Mouse (Mus musculus) urinary bladder, postnatal 25 days (tissue): ENCODE measurements around the gene Rab19.
"Not testable (repeated sequence)": the region's sequence is repeated elsewhere in the genome, so short reads cannot be mapped to it uniquely, and the experiment has no call there.

Experiments used
- DNase-seq: peaks from one replicate; pipeline ENCODE4 v3.0.0; 2022; ENCODE audit warnings: low spot score

Gene Rab19

DNA sequence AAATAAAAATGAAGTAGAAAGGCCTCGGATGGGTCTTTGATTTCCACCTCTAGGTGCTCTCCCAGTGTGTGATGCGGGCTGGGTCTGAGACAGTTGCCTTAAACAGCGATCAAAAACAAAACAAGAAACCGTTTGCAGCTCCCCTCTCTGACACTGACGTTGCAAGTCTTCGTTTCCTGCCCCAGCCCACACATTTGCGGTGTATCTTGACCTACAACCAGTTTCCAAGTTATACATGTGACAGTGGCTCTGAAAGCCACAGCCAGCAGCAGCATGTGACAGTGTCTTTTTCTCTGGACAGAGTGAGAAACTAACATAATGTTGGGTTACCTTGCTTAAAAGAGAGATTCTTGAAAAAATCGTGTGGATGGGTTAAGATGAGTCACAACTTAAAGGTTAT is 1.2 kb upstream of the Rab19 start:
- DNase-seq: no peak

DNA sequence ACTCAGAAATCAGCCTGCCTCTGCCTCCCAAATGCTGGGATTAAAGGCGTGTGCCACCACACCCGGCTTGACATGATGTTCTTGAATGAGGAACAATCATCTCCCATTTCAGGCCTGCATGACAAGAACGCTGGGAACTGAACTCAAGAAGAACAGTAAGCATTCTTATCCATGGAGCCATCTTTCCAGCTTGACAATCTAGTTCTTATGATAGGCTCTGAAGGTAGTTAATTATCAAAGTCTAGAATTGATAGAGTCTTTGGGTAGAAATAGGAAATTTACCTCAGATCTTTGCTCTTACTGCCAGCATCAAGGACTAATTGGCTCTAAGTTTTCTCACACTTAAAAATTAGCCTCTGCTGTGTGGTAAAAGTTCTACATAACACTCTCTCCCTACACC is 699 bp upstream of the Rab19 start:
- DNase-seq: no peak

DNA sequence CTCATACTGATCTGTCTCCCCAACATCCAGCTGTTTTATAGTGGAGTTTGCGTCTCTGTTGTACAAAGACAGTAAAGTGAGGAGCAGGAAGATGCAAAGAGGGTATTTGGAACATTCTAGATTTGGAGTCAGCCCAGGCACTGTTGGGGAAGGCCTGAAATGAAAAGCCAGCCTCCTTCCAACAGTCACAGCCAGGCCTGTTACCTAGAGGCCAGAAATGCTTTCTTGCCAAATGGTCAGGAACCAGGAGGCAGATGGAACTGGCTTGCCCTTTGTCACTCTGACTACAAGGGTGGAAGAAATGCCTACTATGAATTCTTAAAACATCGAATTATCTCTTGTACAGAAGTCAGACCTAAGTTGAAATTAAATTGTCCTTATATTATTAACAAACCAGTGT is 9.0 kb downstream of the Rab19 start:
- DNase-seq: no peak

DNA sequence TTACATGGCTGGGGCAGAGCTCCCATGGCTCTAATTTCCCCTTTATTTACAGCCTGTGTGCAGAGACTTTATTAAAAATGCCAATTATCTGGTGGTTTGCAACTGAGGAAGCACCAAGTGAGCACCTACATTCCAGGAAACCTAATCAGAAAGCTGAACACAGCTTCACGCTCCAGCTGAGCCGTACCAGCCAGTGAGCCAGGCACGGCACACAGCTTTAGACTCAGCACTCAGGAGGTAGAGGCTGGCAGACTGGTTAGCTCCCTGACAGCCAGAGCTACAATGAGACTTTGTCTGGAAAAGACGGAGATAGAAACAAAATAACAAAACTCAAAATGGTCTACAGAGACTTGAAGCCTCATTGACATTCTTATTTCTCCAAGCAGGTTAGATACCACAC is 14.5 kb downstream of the Rab19 start:
- DNase-seq: no peak

DNA sequence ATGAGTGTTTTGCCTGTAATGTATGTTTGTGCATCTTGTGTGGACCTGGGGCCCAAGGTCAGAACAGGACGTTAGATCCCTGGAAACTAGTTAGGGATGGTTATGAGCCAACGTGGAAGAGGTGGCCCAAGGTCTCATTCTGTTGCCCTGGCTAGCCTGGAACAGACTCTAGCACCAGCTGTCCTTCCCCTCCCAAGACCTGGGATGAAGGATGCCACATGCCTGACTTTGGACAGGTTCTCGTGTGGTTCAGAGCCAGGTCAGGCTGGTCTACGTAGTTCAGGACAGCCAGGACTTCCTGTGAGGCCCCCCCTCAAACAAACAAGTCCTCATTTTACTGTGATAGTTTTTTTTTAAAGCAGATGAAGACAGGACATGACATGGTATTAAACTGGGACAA is 14.9 kb downstream of the Rab19 start:
- no peak for DNase-seq

DNA sequence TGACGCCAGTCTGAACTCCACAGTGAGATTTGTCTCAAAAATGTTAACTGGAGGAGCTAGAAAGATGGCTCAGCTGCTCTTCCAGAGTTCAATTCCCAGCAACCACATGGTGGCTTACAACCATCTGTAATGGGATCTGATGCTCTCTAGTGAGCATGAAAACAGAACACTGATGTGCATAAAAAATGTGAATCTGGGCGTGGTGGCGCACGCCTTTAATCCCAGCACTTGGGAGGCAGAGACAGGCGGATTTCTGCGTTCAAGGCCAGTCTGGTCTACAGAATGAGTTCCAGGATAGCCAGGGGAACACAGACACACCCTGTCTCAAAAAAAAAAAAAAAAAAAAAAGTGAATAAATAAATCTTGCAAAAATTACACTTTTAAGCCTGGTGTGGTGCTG is 16.1 kb downstream of the Rab19 start:
- no peak for DNase-seq

DNA sequence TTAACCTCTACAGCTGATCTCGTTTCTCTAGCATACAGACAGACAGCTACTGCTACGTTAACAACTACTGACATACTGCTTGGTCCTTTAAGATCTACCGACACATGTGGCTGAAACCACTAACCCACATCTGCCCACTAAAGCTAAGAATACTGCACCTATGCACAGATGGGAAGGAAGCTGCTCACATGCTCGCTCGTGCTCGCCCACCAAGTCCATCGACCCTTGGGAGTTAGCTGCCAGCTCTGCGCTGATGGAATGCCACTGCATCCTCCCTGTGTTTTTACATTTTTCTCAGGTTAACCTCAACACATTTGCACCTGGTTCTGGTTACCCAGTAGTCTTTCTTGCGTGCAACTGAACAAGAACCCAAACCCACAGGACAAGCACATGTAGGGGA is 17.4 kb downstream of the Rab19 start:
- DNase-seq: no peak

DNA sequence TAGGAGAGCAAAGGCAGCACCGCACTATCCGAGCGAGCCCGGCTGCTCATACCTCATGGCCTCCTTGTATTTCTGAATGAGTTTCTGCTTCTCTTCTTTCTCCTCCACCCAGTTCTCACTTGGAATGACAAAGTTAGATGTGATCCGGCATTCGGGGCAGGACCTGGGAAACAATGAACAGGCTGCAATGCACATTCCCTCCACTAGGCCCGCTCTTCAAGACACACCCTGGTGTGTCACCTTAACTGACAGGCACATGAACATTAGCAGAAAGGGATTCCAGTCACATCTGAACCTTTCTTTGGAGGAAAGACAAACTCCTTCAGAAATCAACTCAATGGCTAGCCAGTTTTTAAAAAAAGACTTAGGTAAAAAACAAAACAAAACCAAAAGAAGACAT is 19.4 kb downstream of the Rab19 start:
- peak; percentile 32 for DNase-seq

DNA sequence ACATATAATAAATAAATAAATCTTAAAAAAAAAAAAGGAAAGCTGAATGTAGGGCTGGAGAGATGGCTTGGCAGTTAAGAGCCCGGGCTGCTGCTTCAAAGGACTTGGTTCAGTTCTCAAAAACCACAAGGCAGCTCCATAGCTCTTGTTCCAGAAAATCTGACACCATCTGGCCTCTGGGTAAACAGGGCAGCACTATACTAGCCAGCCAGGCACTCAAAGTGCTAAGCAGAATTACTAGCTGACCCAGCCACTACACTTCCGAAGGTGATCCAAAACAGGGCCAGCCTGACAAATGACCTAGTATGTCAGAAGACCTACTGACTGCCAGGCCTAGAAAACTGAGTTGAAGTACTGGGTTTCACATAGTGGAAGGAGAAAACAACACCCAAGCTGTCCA is 22.2 kb downstream of the Rab19 start:
- no peak for DNase-seq

DNA sequence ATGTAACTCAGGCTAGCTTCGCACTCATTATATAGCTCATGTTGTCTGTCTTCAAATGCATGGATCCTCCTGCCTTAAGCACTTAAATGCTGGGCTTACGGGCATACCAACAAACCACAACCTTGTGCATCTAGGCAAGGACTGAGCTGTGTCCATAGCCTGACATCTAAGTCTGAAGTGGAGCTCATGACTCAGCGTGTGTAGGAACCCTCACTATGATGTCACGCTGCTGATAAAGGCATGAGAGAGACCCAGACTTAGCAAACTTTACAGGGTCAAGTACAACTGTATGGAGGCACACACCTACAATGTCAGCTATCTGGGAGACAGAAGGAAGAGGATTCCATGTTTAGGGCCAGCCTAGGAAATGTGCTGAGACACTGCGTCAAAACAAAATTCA is 25.5 kb downstream of the Rab19 start:
- DNase-seq: no peak

DNA sequence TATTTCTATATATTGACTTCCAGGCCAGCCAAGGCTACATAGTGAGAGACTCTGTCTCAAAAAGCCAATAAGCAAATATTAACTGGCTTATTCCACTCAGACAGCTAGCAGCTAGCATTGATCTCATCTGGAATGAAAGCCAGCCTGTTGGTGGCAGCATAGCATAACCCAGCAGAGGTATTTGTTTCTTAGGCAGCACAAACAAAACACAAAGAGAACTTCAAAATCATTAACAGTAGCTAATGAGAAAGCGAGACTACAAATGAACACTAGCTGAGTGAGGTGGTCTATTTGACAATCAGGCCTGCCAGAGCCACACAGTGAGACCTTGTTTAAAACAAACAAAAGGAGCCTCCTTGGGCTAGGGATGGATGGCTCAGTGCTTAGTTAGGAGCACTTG is 33.1 kb downstream of the Rab19 start:
- DNase-seq: no peak

DNA sequence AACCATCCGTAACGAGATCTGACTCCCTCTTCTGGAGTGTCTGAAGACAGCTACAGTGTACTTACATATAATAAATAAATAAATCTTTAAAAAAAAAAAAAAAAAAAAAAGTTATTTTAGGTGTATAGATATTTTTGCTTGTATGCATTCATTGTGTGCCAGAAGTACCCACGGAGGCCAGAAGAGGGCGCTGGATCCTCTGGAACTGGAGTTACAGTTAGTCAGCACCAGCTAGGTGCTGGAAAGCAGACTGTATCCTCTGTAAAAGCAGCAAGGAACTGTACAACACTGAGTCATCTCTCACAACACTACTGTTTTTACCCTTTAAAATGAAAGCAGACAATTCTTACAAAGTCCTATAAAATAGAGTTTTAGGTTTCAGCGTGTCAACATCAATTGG is 34.8 kb downstream of the Rab19 start:
- peak; percentile 50 for DNase-seq

DNA sequence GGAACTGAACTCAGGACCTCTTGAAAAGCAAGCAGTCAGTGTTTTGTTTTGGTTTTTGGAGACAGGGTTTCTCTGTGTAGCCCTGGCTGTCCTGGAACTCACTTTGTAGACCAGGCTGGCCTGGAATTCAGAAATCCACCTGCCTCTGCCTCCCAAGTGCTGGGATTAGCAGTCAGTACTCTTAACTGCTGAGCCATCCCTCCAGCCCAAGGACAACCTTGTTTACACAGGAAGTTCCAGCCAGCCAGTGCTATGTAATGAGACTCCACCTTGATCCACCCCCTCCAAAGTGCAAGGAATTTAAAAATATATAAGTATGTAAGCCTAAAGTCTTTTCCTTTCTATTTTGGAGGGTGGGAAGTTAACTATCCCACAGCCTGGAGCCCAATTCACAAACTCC is 35.7 kb downstream of the Rab19 start:
- DNase-seq: not testable (repeated sequence)

DNA sequence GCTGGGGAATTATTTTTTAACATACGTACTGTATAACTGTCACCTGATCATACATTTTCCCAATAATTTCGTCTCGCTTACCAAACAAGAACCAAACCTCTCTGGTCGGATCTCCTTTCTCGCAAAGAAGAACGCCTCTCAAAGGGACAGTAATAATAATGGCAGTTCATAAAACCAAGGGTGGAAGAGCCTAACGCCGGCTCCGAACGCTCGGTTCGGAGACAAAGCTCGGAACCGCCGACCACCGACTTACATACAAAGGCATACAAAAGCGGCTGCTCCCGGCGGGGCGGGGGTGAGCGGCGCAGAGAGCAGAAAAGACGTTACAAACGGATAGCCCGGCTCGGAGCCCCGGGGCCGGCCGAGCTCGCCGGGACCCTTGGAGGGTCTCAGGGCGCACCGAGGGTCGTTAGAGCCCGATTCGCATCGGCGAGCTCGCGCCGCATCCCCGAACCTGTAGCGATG is 38.4 kb downstream of the Rab19 start:
- DNase-seq: no peak

DNA sequence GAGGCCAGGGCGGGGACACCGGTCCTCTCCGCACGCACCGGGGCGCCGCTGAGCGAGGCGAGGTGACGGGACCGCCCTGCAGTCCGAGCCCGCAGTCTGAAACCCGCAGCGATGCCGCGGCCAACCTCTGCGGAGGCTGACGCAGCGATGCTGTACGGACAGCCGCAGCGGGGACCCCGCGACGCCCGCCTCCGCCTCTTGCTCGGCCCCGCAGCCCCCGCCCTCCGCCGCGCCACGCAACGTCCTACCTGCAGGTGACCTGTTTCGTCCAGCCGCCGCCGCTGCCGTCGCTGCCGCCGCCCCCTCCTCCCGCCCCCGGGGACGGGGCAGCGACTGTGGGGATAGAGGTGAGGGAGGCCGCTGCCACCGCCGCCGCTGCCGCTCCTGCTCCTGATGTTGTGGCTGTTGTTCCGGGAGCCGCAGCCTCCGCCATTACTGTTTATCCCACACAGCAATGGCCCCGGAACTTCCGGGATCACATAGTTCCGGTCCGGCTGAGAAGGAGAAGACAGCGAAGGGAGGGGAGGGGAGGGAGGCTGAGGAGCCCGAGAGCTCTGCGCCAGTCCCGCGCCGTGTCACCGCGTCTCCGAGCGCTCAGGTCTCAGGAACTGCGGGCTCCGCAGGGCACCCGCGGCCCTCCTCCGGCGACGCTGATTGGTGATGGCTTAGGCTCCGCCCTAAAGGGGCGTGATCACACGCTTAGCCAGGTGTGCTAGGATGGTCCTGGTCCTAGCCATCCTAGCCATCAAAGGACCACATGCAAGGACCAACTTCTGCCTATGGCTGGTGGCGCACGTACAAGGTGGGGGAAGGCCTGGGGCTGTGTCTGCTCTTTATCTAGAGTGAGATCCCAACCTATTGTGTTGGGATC is 39.1 kb downstream of the Rab19 start, which contains the start of gene Mkrn1:
Mkrn1 (minus strand) TSS at position 612 of the 871 bp plus-strand sequence.
- DNase-seq: peak; percentile 67

DNA sequence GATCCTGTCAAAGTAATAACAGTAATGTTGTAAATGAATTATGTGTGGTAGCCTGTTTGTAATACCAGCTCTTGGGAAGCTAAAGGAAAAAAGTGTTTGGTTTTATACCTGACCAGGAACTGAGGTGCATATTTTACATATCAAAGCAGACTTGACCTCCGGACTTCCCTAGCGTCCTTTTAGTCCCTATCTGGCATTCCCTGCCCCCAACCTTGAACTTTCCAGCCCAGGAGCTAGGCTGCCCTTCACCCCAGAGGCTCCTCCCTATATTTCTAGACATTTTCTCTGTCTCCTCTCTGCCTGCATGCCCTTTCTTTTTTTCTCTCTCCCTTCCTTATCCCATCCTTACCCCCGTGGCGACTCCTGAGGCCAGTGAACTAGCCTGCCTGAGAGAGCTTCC is 39.9 kb downstream of the Rab19 start:
- DNase-seq: no peak

DNA sequence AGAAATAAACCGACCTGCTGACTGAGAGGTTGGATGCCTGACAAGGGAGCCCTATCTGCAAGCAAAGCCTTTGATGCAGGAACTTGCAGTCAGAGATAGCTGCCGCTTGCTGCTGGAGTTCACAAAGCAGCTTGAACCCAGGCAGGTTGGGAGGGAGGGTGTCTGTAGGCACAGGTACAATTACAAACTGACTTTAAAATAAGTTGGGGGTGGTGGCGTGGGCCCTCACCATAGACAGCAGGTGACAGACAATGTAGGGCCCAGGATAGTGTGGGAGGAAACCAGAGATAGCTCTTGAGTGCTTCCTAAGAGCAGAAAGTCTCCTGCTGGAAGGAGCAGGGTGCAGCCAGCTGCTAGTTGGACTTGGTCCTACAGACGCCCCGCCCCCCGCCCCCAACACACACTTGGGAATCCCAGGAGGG is 42.2 kb downstream of the Rab19 start:
- DNase-seq: no peak

DNA sequence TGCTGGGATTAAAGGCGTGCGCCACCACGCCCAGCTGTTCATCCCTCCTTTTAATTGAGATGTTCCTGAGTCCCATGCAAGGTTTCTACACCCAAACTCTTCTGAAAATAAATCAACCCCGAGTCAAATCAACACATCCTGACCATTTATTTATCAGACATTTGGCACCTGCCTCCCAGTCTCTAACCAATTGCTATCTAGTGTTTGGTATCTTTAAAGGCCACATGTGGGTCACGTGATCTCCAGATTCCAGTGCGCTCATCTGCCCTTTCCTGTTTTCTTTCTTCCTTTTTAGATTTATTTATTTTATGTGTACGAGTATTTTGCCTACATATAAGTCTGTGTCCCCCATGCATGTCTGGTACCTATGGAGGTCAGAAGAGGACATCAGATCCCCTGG is 42.7 kb downstream of the Rab19 start:
- no peak for DNase-seq

DNA sequence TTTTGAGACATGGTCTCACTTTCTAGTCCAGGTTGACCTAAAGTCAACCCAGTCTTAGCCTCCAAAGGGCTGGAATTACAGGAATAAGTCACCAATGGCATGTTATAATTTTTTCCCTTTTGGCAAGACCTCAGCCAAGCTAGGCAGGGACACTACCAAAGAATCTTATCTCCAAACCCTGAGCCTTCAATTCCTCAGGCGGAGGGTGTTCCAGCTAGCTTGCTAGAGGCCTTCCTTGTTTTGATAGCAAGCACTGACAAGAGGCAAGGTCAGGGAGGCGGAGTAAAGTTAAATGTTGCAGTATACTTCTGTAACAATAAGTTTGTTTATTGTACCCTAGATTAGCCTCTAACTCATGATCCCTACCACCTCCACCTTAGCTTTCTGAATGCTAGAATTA is 44.2 kb downstream of the Rab19 start:
- no peak for DNase-seq

DNA sequence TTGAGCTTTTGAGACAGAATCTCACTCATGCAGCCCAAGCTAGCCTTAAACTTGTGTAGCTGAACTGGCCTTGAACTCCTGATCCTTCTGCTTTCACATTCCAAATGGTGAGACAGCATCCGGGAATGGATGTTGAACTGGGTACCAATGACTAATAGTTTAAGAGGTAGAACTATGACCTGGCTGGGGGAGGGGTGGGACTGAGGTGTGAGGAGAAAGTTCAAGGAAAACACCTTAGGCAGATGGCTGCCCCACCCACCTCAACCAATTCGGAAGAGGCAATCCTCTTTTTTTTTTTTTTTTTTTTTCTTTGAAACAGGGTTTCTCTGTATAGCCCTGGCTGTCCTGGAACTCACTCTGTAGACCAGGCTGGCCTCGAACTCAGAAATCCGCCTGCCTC is 45.8 kb downstream of the Rab19 start:
- DNase-seq: no peak

DNA sequence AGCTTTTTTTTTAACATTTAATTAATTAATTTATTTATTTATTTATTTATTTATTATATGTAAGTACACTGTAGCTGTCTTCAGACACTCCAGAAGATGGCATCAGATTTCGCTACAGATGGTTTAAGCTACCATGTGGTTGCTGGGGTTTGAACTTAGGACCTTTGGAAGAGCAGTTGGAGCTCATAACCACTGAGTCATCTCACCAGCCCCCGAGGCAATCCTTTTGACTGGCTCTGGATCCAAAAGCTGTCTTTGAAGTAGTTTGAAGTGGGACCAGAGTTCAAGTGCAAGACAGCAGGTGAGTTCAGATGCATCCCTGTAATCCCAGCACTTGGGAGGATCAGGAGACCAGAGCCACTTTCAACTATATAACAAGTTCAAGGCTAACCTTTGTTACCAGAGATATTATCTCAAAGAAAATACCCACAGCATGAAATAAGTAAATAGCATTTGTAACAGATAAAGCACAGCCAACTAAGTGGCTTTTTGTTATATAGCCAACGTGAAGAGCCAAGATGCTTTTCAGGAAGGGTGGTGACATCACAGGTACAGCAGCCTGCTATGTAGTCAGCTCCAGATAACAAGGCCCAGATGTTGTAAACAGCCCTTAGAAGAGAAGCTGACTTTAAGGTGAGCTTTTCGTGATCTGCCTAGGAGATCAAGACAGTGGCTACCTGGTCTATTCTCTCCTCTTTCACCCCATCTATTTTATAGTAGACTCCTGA is 46.5 kb downstream of the Rab19 start:
- DNase-seq: no peak

DNA sequence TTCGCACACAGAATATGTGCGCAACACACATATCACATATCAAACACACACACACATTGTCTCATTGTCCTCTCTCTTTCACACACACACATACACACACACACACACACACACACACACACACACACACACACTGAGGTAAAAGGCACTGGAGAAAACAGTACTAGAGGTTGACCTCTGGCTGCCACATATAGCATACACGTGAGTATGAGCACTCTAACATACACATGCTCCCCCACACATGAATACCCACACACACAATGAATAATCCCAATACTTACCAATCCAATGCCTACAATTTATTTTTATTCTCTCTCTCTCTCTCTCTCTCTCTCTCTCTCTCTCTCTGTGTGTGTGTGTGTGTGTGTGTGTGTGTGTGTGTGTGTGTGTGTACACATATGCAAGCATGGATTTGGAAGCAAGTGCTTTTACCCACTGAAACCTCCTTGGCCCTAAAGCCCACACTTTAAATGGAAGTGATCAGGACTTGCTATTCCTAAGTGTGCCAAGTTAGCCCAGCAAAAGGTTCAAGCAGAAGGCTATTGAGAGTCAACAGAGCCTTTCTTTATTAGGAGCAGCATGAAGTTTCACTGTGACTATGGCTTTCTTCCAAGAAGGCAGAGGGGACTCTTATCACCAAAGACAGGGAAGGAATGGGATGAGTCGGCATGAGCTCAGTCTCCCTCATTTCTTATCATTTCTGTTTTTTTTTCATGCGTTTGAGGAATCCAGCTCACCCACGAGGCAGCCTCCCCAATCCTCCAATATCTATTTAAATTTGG is 48.2 kb downstream of the Rab19 start:
- DNase-seq: no peak

DNA sequence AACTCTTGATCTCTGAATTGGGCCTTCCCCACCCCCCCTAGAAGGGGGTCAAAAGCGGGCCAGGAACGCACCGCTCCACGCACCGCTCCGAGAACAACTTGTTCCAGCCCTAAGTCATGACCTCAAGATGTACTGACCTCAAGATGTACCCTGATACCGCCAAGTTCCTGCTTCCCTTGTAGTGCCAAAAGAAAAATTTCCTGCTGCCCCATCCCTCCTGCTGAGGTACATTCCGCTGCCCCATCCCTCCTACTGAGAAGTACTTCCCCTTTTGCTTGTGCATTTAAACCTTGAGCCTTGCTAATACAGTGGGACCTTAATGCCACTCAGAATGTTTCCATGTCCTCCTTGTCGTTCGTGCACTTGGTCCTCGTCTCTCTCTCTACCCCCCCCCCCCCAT is 49.7 kb downstream of the Rab19 start:
- DNase-seq: no peak
